Mouse (Mus musculus): Measurements from ENCODE around the gene Ccdc6. TPM values are rescaled to one million over a fixed set of nuclear protein-coding genes. Genes with fewer than 3 reads are reported as not detected.

Ccdc6 gene
- polyA plus RNA-seq, 1 experiment from 2014 or later, result 19.1 TPM

- Histone ChIP-seq H3K27ac (ENCODE audit: low read depth, low read length) (no peak overlapping the region), H3K4me3 (ENCODE audit: low read depth, low read length) (no peak overlapping the region), H3K4me1 (replicated peaks; ENCODE audit: control insufficient read depth, insufficient read depth, low read length) (no peaks in the 10 kb centered on the region), H3K9ac (ENCODE audit: low read depth, low read length) (no peak overlapping the region), H3K27me3 (replicated peaks; ENCODE audit: control insufficient read depth, insufficient read depth, low read length) (no peaks in the 10 kb centered on the region), H3K4me2 (no peak overlapping the region), H3K36me3 (ENCODE audit: control insufficient read depth, insufficient read depth, low read length) (peaks cover 31% of the 10 kb centered on the region), H3K9me3 (ENCODE audit: control insufficient read depth, low read length) (peaks cover 4% of the 10 kb centered on the region; the same call in 1 of the 2 replicates)
- no peak for ATAC-seq (replicated peaks; ENCODE audit: low FRiP score)
- WGBS, result 91% methylated on average over 12 of the region's 12 CpGs
- DNase-seq (ENCODE audit: low spot score), result no peak
Measured at GRCm38 (mm10) chr10:70159651-70160320, 62.9 kb downstream of the Ccdc6 start.

DNA sequence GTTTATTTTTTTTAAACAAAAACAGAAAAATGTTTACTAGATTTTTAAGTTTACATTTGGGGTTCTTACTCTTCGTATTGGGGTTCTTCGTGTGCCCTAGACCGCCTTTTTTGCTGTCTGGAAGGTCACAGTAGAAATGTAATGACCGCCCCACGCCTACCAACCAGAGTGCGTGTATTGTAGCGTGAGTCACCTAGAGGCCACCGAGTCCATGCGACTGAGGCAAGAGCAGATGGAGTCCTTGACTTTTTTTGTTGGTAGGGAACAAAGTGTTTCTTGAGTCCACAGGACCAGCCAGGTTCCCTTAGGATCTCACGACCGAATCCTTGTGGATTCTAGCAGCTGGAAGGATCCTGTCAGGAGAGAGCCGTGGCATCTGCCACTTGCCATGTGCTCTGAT lies 63.9 kb downstream of the Ccdc6 start:
- no peaks in the 10 kb centered on the region for H3K27me3 ChIP-seq (replicated peaks; ENCODE audit: control insufficient read depth, insufficient read depth, low read length)
- ATAC-seq (replicated peaks; ENCODE audit: low FRiP score), result no peak
- peaks cover 4% of the 10 kb centered on the region; the same call in 1 of the 2 replicates for H3K9me3 ChIP-seq (ENCODE audit: control insufficient read depth, low read length)
- 94% methylated on average over 12 of the region's 12 CpGs for WGBS
- no peak overlapping the region for H3K4me3 ChIP-seq (ENCODE audit: low read depth, low read length)
- H3K36me3 ChIP-seq (ENCODE audit: control insufficient read depth, insufficient read depth, low read length), result peaks cover 22% of the 10 kb centered on the region
- no peak overlapping the region for H3K27ac ChIP-seq (ENCODE audit: low read depth, low read length)
- H3K4me2 ChIP-seq, result no peak overlapping the region
- no peaks in the 10 kb centered on the region for H3K4me1 ChIP-seq (replicated peaks; ENCODE audit: control insufficient read depth, insufficient read depth, low read length)
- H3K9ac ChIP-seq (ENCODE audit: low read depth, low read length), result no peak overlapping the region
- DNase-seq (ENCODE audit: low spot score), result no peak

DNA sequence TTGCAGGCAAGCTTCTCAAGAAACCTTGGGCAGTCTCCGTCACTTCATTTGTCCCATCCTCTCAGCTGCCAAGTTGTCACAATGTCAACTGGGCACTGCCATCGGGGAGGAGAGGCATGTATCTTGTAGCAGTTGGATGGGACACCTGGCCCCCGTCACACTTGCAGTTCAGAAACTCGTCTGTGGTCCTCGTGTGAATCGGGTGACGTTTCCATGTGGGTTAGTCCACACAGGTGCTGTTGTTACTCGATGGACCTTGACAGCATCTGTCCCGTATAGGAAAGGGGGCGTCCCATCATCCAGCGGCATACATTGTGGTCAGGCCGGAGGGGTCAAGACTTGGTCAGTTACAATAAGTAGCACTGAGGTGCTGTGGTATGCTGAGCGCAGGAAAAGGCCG lies 64.6 kb downstream of the Ccdc6 start:
- no peaks in the 10 kb centered on the region for H3K27me3 ChIP-seq (replicated peaks; ENCODE audit: control insufficient read depth, insufficient read depth, low read length)
- no peak overlapping the region for H3K4me2 ChIP-seq
- ATAC-seq (replicated peaks; ENCODE audit: low FRiP score) (no peak), DNase-seq (ENCODE audit: low spot score) (no peak)
- H3K4me1 ChIP-seq (replicated peaks; ENCODE audit: control insufficient read depth, insufficient read depth, low read length), result no peaks in the 10 kb centered on the region
- peaks cover 17% of the 10 kb centered on the region for H3K36me3 ChIP-seq (ENCODE audit: control insufficient read depth, insufficient read depth, low read length)
- 95% methylated on average over 14 of the region's 14 CpGs for WGBS
- H3K9me3 ChIP-seq (ENCODE audit: control insufficient read depth, low read length), result peaks cover 4% of the 10 kb centered on the region; the same call in 1 of the 2 replicates
- H3K9ac ChIP-seq (ENCODE audit: low read depth, low read length), result no peak overlapping the region
- H3K27ac ChIP-seq (ENCODE audit: low read depth, low read length), result no peak overlapping the region
- no peak overlapping the region for H3K4me3 ChIP-seq (ENCODE audit: low read depth, low read length)

GRCm38 (mm10) chr10:70163681-70164080 lies 66.8 kb downstream of the Ccdc6 start:
- no peaks in the 10 kb centered on the region for H3K27me3 ChIP-seq (replicated peaks; ENCODE audit: control insufficient read depth, insufficient read depth, low read length)
- no peak overlapping the region for H3K27ac ChIP-seq (ENCODE audit: low read depth, low read length)
- H3K9ac ChIP-seq (ENCODE audit: low read depth, low read length), result no peak overlapping the region
- peaks cover 9% of the 10 kb centered on the region for H3K4me1 ChIP-seq (replicated peaks; ENCODE audit: control insufficient read depth, insufficient read depth, low read length)
- ATAC-seq (replicated peaks; ENCODE audit: low FRiP score) (no peak), DNase-seq (ENCODE audit: low spot score) (no peak)
- H3K36me3 ChIP-seq (ENCODE audit: control insufficient read depth, insufficient read depth, low read length), result peaks cover 13% of the 10 kb centered on the region
- H3K4me3 ChIP-seq (ENCODE audit: low read depth, low read length), result no peak overlapping the region
- H3K4me2 ChIP-seq, result no peak overlapping the region
- 67% methylated on average over 5 of the region's 5 CpGs for WGBS
- no peaks in the 10 kb centered on the region for H3K9me3 ChIP-seq (ENCODE audit: control insufficient read depth, low read length)

GRCm38 (mm10) chr10:70165877-70166276 lies 69.0 kb downstream of the Ccdc6 start:
- no peak overlapping the region for H3K9ac ChIP-seq (ENCODE audit: low read depth, low read length)
- H3K4me1 ChIP-seq (replicated peaks; ENCODE audit: control insufficient read depth, insufficient read depth, low read length), result peaks cover 11% of the 10 kb centered on the region
- DNase-seq (ENCODE audit: low spot score) (no peak), ATAC-seq (replicated peaks; ENCODE audit: low FRiP score) (no peak)
- no peaks in the 10 kb centered on the region for H3K27me3 ChIP-seq (replicated peaks; ENCODE audit: control insufficient read depth, insufficient read depth, low read length)
- no peak overlapping the region for H3K4me2 ChIP-seq
- H3K9me3 ChIP-seq (ENCODE audit: control insufficient read depth, low read length), result no peaks in the 10 kb centered on the region
- H3K36me3 ChIP-seq (ENCODE audit: control insufficient read depth, insufficient read depth, low read length), result peaks cover 16% of the 10 kb centered on the region
- no peak overlapping the region for H3K27ac ChIP-seq (ENCODE audit: low read depth, low read length)
- WGBS, result 79% methylated on average over 6 of the region's 6 CpGs
- no peak overlapping the region for H3K4me3 ChIP-seq (ENCODE audit: low read depth, low read length)

GRCm38 (mm10) chr10:70166427-70166826 lies 69.5 kb downstream of the Ccdc6 start:
- 92% methylated on average over 5 of the region's 5 CpGs for WGBS
- DNase-seq (ENCODE audit: low spot score) (no peak), ATAC-seq (replicated peaks; ENCODE audit: low FRiP score) (no peak)
- peaks cover 11% of the 10 kb centered on the region for H3K4me1 ChIP-seq (replicated peaks; ENCODE audit: control insufficient read depth, insufficient read depth, low read length)
- no peaks in the 10 kb centered on the region for H3K27me3 ChIP-seq (replicated peaks; ENCODE audit: control insufficient read depth, insufficient read depth, low read length)
- H3K4me2 ChIP-seq, result no peak overlapping the region
- H3K4me3 ChIP-seq (ENCODE audit: low read depth, low read length), result no peak overlapping the region
- no peaks in the 10 kb centered on the region for H3K9me3 ChIP-seq (ENCODE audit: control insufficient read depth, low read length)
- H3K9ac ChIP-seq (ENCODE audit: low read depth, low read length), result no peak overlapping the region
- peaks cover 20% of the 10 kb centered on the region for H3K36me3 ChIP-seq (ENCODE audit: control insufficient read depth, insufficient read depth, low read length)
- no peak overlapping the region for H3K27ac ChIP-seq (ENCODE audit: low read depth, low read length)

GRCm38 (mm10) chr10:70167625-70168024 lies 70.7 kb downstream of the Ccdc6 start:
- no peak overlapping the region for H3K4me2 ChIP-seq
- 62% methylated on average over 11 of the region's 11 CpGs for WGBS
- H3K36me3 ChIP-seq (ENCODE audit: control insufficient read depth, insufficient read depth, low read length), result peaks cover 27% of the 10 kb centered on the region
- no peak overlapping the region for H3K27ac ChIP-seq (ENCODE audit: low read depth, low read length)
- peaks cover 11% of the 10 kb centered on the region for H3K4me1 ChIP-seq (replicated peaks; ENCODE audit: control insufficient read depth, insufficient read depth, low read length)
- no peaks in the 10 kb centered on the region for H3K9me3 ChIP-seq (ENCODE audit: control insufficient read depth, low read length)
- no peak overlapping the region for H3K9ac ChIP-seq (ENCODE audit: low read depth, low read length)
- ATAC-seq (replicated peaks; ENCODE audit: low FRiP score) (no peak), DNase-seq (ENCODE audit: low spot score) (no peak)
- H3K4me3 ChIP-seq (ENCODE audit: low read depth, low read length), result no peak overlapping the region
- no peaks in the 10 kb centered on the region for H3K27me3 ChIP-seq (replicated peaks; ENCODE audit: control insufficient read depth, insufficient read depth, low read length)

DNA sequence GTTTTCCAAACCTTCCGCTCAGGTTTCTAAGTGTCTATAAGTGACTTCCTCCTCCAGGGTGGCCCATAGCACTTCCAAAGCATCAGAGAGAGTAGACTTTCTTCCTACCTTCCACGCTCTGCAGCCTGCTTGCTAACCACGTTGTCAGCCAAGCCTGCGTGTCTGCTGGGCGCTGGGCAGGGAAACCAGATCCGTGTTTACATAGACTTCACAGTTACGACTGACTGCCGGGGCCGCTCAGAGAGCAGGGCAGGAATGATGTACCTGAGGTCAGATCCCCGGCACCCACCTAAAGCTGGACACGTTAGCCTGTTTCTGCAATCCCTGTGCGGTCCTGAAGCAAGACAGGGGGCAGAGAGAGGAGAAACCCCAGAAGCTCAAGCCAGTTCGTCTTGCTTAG lies 71.5 kb downstream of the Ccdc6 start:
- Histone ChIP-seq H3K27me3 (replicated peaks; ENCODE audit: control insufficient read depth, insufficient read depth, low read length) (no peaks in the 10 kb centered on the region), H3K4me1 (replicated peaks; ENCODE audit: control insufficient read depth, insufficient read depth, low read length) (peaks cover 11% of the 10 kb centered on the region), H3K9ac (ENCODE audit: low read depth, low read length) (no peak overlapping the region), H3K4me2 (no peak overlapping the region), H3K27ac (ENCODE audit: low read depth, low read length) (no peak overlapping the region), H3K4me3 (ENCODE audit: low read depth, low read length) (no peak overlapping the region), H3K9me3 (ENCODE audit: control insufficient read depth, low read length) (no peaks in the 10 kb centered on the region), H3K36me3 (ENCODE audit: control insufficient read depth, insufficient read depth, low read length) (peaks cover 27% of the 10 kb centered on the region)
- ATAC-seq (replicated peaks; ENCODE audit: low FRiP score) (no peak), DNase-seq (ENCODE audit: low spot score) (no peak)
- WGBS, result 72% methylated on average over 13 of the region's 13 CpGs

DNA sequence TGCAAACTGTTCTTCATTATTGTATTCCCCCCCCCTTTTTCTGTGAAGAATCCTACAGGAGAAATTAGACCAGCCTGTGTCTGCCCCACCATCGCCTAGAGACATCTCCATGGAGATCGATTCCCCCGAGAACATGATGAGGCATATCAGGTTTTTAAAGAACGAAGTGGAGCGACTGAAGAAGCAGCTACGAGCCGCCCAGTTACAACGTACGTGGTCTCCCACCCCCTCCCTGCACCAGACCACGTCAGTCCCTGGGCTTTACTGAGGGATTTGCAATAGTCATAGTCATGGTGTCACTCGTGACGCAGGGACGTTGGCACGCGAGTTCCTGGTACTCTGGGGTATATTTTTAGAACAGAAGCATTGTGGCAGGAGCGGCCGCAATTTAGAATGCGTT lies 72.1 kb downstream of the Ccdc6 start:
- Histone ChIP-seq H3K9ac (ENCODE audit: low read depth, low read length) (no peak overlapping the region), H3K4me1 (replicated peaks; ENCODE audit: control insufficient read depth, insufficient read depth, low read length) (peaks cover 11% of the 10 kb centered on the region), H3K27ac (ENCODE audit: low read depth, low read length) (no peak overlapping the region), H3K4me3 (ENCODE audit: low read depth, low read length) (no peak overlapping the region), H3K36me3 (ENCODE audit: control insufficient read depth, insufficient read depth, low read length) (peaks cover 27% of the 10 kb centered on the region), H3K4me2 (no peak overlapping the region), H3K9me3 (ENCODE audit: control insufficient read depth, low read length) (no peaks in the 10 kb centered on the region), H3K27me3 (replicated peaks; ENCODE audit: control insufficient read depth, insufficient read depth, low read length) (no peaks in the 10 kb centered on the region)
- ATAC-seq (replicated peaks; ENCODE audit: low FRiP score), result no peak
- no peak for DNase-seq (ENCODE audit: low spot score)
- 83% methylated on average over 18 of the region's 18 CpGs for WGBS
